Mouse (Mus musculus) myocyte (in vitro differentiated cells): ENCODE measurements at regions not wholly inside any gene's neighbourhood (a gene's known extent, or its start where the extent isn't known, plus 50 kb on each side); places are given as distances from the start of the nearest gene placed in this dataset.

Experiments used
- MAX ChIP-seq: IDR thresholded peaks from one replicate; pipeline ENCODE4 v1.6.1; 2011; ENCODE audit warnings: low read depth, mild to moderate bottlenecking, control low read depth
- MYOD1 ChIP-seq, 3 experiments: IDR thresholded peaks; one replicate each; pipeline ENCODE4 v1.6.1; 2011; ENCODE audit warnings: control low read depth in 2 of 3, low read depth in 2 of 3, mild to moderate bottlenecking in 2 of 3, moderate library complexity in 1 of 3; ENCODE audit not compliant: insufficient read length in 2 of 3, control insufficient read depth in 1 of 3
- MYOG ChIP-seq, 3 experiments: IDR thresholded peaks; one replicate each; pipeline ENCODE4 v1.6.1; 2011; ENCODE audit warnings: control low read depth in 2 of 3, low read depth in 2 of 3, mild to moderate bottlenecking in 2 of 3; ENCODE audit not compliant: insufficient read length in 2 of 3, control insufficient read depth in 1 of 3, insufficient read depth in 1 of 3
- POLR2A ChIP-seq: IDR thresholded peaks from one replicate; pipeline ENCODE4 v1.6.1; 2011; ENCODE audit warnings: low read depth, mild to moderate bottlenecking, control low read depth, moderate library complexity; ENCODE audit not compliant: insufficient read length
- POLR2AphosphoS2 ChIP-seq: IDR thresholded peaks from one replicate; pipeline ENCODE4 v1.6.1; 2011; ENCODE audit warnings: low read depth, control low read depth; ENCODE audit not compliant: insufficient read length
- SRF ChIP-seq: IDR thresholded peaks from one replicate; pipeline ENCODE4 v1.6.1; 2011; ENCODE audit warnings: low read depth; ENCODE audit not compliant: control insufficient read depth, insufficient read length
- TCF12 ChIP-seq: IDR thresholded peaks from one replicate; pipeline ENCODE4 v1.6.1; 2011; ENCODE audit warnings: mild to moderate bottlenecking, control low read depth; ENCODE audit not compliant: poor library complexity, insufficient read depth, severe bottlenecking
- TCF3 ChIP-seq: IDR thresholded peaks from one replicate; pipeline ENCODE4 v1.6.1; 2011; ENCODE audit warnings: low read depth, control low read depth; ENCODE audit not compliant: insufficient read length
- USF1 ChIP-seq: IDR thresholded peaks from one replicate; pipeline ENCODE4 v1.6.1; 2011; ENCODE audit warnings: low read depth, mild to moderate bottlenecking, control low read depth, moderate library complexity

- TF ChIP-seq POLR2A (no peak), POLR2AphosphoS2 (no peak), TCF12 (no peak), MYOG (IDR thresholded peaks at IDR 0.05; ENCODE audit: control insufficient read depth in 1 of 3, insufficient read depth in 1 of 3, insufficient read length in 2 of 3, low read depth in 2 of 3) (no peak), USF1 (no peak), TCF3 (no peak), SRF (no peak), MYOD1 (IDR thresholded peaks at IDR 0.05; ENCODE audit: control insufficient read depth in 1 of 3, insufficient read length in 2 of 3, low read depth in 2 of 3) (no peak), MAX (no peak)
Measured at GRCm38 (mm10) chr14:58608216-58608615, 534.5 kb downstream of the 1700129C05Rik start.
